Mouse (Mus musculus) left cerebral cortex, postnatal 36 days (tissue): ENCODE measurements around the gene Kmt2d. TPM values are rescaled to one million over a fixed set of nuclear protein-coding genes. Genes with fewer than 3 reads are reported as not detected.
"Not testable (repeated sequence)": the region's sequence is repeated elsewhere in the genome, so short reads cannot be mapped to it uniquely, and the experiment has no call there.

Experiments
- DNase-seq, 2 experiments: peaks; one replicate each; pipeline ENCODE4 v3.0.0; 2021 to 2022; ENCODE audit warnings: low spot score in 2 of 2, mixed read lengths in 1 of 2
- intact Hi-C: fragments of 180-260 bp; cut with DNase I; formaldehyde crosslinking; loops from one replicate; pipeline ENCODE4 v1.15.1; 2025
- total RNA-seq, 2 experiments: library from RNA; stranded (reverse); gene quantifications; 2 replicates each; pipeline ENCODE4 v1.2.3; 2021

Gene Kmt2d
- total RNA-seq, 2 experiments from 2014 or later = 69.9 to 98.8 TPM

DNA sequence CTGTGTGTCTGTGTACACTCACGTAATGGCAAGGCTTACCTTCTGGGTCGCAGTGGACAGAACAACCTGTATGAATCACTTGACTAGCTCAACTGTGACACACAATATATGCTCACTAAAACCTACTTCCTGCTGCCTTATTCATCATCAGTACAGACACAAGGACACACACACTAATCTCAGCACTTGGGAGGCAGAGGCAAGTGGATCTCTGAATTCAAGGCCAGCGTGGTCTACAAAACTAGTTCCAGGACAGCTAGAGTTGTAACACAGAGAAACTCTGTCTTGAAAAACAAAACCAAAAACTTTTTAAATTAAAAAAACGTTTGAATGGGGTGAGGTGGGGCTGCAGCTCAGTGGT lies 33.3 kb downstream of the Kmt2d start:
- DNase-seq = no peak
- intact Hi-C loops = no loop called here

DNA sequence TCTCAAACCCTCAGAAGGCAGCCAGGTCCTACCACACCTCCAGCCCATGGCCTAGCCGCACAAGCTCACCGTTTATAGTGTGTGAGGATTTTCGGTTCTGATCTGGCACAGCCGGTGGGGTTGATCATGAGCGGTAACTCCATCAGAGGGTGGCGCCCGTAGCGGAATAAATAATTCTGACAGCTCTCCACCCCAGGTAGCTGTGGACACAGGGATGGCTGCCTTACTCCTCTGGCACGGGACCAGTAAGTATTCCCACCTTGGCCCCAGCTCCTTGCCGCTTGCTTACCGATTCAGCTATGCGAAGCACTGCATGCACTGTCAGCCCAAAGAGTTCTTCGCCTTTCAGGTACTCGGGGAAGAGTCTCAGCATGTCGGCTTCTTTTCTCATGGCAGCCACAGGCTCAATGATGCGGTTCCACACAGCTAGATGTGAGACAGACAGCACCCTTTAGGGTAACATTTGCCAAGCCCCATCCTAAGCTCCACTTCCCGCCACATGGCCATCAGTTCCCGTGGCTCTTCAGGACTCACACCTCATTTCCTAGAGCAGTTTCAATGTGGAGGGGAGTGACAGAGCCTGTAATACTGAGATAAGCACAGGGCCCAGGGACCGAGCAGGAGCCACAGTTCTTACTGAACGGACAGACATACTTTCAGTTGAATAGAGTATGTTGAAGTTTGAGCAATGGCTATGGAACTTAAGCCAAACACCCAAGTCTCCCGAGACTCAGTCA lies 33.8 kb downstream of the Kmt2d start:
- intact Hi-C loops = no loop called here
- DNase-seq = no peak

DNA sequence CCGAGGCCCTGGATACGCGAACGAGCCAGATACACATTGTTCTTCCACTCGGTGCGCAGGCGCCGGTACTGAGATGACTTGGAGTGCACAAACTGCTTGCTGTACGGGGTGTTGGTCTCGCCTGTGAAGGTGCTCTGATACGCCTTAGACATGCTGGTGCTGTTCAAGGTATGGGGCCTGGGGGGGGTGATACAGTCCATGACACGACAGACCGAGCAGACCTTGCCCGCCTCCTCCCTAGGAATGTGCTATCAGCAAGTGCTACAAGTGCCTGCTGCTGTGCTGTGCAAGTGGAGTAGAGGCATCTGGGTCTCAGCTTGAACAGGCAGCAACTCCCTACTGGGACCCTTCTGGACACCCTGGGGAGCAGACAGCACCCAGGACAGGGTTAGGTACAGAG lies 35.7 kb downstream of the Kmt2d start:
- DNase-seq = no peak

DNA sequence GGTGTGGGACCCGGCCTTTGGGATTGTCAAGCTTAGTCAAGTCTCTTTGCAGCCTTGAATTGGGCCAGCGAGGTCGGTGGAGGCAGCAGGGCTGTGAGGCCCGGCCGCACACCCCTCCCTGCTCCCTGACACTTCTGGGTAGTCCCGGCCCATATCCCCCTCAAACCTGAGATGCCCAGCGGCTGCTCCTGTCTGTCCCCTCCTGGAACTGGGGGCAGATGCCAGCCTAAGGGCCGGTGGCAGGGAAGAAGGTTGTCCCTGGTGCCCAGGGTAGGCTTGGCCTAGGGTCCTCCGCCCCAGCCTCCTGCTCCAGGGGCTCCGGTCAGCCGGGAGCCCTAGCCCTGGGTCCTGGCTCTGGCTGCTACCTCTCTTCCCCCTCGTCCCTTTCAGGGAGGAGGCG lies 36.9 kb downstream of the Kmt2d start:
- DNase-seq = no peak
- intact Hi-C loops = loop anchor here (5.0 kb wide), 1 partner anchor 33 kb away; no protein-coding TSS in a partner anchor

More for the DNA sequence above, 35.7 kb downstream of the Kmt2d start:
- intact Hi-C loops = no loop called here

DNA sequence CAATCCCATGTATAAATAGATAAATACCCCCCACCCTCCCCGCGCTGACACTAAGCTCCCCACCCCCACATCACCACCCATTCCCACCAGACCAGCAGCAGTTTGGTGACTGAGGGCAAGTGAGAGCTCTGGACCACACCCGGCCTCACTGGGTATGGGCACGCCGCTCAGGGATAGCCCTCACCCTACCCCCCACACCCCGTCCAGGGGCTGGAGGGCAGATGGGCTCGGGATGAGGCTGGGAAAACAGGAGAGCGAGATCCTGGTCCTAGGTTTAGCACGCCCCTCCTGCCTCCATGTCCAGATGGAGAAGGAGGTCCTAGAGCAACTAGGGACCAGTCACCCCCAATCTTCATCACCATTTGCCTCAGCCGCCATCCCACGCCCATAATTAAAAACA lies 37.7 kb downstream of the Kmt2d start:
- no peak for DNase-seq
- intact Hi-C loops = loop anchor here (5.0 kb wide), 1 partner anchor 34 kb away; no protein-coding TSS in a partner anchor

DNA sequence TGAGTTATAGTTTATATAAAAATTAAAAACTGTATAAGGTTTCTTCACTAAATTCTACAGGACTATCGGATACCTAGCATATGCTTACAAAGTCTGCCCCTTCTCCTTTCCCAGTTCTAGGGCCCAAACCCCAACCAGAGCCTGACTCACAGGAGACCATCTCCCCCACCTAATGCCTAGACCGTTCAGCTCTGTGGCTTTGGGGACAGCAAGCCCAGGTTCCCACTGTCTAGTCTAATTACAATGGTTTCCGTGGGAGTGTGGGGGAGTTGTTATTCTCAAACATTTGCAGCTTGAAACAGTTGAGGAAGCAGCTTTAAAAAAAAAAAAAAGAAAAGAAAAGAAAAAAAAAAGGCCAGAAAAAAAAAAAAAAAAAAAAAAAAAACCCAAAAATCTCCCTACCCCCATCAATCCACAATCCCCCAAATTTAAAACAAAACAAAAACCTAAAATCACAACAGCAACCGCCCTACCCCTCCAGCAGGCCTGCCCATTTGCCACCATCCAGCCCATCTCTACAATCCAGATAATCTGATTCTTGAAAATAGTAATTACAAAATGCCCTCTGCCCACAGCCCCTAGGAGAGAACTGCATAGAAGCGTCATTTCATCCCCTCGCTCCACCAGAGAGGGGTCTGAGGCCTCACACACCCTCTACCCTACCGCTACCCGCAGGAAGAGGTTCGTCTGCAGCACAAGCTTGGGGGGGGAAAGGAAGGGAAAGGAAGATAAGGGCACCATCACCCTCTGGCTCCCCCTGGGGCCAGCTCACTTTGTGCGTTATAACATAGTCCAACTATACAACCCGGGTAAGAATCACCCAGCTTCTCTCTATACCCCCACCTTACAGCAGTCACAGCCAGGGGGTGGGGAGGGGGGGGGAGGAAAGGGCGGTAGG lies 38.6 kb downstream of the Kmt2d start:
- no peak for DNase-seq
- intact Hi-C loops = loop anchor here (5.0 kb wide), 1 partner anchor 35 kb away; no protein-coding TSS in a partner anchor

DNA sequence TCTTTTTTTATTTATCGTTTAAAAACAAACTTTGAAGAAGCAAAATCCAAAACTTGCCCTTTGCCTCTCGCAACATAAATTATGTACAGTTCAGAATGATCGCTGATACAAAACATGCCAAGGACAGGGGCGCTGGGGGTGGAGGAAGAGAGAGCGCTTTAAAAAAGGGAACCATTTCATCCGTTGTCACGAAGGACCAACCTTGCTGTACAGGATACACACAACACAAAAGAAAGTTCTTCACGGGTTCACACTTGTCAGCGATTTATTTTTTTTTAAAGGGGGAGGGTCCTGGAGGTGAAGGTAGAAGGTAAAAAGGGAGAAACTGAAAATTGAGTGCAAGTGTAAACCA lies 39.3 kb downstream of the Kmt2d start:
- DNase-seq = no peak
- intact Hi-C loops = loop anchor here (2.0 to 5.0 kb wide), 2 partner anchors 23 to 36 kb away; partner anchors contain the start of gene Ddn

DNA sequence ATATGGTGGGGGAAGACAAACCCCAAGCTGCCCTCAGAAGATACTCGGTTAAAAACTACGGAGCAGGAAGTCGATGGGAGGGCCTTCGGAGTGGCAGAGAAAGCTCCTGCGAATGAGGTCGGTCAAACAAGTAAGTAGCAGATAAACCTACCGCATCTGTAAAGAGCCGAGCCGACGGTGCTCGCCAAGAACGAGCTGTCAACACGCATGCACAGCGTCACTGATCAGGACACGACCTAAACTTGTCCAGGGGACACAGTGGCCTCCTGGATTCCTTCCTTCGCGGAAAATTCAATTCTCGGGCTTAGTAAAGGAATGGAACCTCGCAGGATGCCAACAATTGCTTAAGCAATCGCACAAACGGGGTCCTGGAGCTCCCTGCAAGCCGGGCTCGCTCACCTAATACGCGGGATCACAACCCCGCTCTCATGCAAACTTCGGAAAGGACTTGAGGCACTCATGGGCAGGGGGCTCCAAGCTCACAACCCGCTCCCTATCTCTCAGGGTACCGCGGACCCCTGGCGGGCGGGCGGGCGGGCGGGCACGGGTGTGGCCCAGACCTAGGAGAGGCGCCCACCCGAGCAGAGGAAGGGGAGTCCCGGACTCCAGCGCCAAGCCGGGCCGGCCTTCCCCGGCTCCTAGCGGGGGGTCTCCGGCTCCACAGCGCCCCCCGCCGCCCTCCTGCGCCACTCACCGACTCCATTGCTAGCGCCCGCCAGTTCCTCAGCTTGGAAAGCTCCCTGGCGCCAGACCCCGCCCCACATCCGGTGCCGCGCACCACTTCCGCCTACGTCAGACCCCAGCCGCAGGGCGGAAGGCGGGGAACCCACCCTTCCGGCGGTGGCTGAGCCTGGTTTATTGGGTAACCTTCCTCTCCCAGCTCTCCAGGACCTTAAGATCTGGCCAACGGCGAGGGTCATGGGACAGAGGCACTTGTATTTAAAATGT lies 40.0 kb downstream of the Kmt2d start, which contains the start of gene Prkag1:
Prkag1 (minus strand) TSS at position 786 of the 948 bp plus-strand sequence.
- peak; percentile 94 to 97 for DNase-seq
- intact Hi-C loops = loop anchor here (2.0 to 5.0 kb wide), 2 partner anchors 22 to 36 kb away; partner anchors contain the start of gene Ddn

DNA sequence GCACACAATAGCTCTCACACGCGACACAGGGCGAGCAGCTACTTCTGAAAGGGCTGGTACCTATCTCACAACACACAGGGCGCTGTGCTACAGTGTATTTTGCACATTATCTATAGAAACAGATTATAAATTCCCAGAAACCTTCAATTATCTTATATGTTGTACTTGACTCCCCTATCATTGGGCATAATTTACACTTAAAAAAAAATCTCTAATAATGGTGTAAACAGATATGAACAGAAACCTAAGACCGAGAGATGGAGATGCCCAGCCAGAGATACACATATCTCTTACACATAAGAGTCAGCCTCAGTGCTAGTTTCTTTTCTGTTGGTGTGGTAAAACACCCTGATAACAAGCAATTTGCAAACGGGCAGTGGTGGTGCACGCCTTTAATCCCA lies 43.4 kb downstream of the Kmt2d start:
- no peak for DNase-seq
- intact Hi-C loops = no loop called here

DNA sequence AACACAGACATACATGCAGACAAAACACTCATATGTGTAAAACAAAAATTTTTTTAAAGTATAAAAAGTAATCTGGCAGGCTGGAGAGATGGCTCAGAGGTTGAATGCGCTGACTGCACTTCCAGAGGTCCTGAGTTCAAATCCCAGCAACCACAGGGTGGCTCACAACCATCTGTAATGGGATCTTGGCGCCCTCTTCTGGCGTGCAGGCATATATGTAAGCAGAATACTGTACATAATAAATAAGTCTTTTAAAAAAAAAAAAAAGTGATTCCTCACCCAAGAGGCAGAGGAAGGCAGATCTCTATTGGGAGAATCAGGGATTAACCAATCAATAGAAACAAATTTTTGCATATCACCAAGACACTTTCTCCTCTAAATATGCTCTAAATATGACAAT lies 47.6 kb downstream of the Kmt2d start:
- DNase-seq = no peak
- intact Hi-C loops = no loop called here

DNA sequence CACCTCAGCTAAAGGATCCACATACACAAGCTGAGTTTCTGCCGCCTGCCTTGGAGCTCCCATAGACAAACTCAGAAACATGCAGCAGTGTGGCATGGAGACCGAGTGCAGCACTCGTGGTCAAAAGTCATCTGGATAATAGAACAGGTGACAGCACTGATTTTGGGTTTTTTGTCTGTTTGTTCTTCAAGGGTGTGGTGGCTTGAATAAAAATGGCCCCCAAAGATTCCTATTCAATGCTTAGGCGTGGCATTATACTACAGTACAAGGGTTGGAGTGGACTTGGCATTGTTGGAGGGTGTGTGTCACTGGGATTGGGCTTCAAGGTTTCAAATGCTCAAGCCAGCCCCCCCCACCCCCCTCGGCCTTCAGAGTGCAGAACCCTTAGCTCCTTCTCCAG lies 48.9 kb downstream of the Kmt2d start:
- intact Hi-C loops = no loop called here
- DNase-seq = no peak

DNA sequence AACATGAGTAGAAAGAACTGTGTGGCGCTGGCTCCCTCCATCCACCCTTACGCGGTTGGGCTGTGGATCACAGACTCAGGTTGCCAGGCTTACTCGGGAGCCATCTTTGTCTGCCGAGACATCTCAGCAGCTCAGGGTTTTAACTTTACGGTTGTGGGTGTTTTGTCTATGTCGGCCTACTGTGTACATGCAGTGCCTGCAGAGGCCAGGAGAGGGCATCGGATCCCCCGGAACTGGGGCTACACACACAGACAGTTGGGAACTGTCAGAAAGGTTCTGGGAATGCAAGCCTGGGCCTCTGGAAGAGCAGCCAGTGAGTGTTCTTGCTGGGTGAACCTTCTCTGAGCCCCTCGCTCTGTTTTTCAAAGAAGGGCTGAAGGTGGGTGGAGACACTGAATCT lies 49.6 kb downstream of the Kmt2d start:
- intact Hi-C loops = no loop called here
- no peak for DNase-seq

DNA sequence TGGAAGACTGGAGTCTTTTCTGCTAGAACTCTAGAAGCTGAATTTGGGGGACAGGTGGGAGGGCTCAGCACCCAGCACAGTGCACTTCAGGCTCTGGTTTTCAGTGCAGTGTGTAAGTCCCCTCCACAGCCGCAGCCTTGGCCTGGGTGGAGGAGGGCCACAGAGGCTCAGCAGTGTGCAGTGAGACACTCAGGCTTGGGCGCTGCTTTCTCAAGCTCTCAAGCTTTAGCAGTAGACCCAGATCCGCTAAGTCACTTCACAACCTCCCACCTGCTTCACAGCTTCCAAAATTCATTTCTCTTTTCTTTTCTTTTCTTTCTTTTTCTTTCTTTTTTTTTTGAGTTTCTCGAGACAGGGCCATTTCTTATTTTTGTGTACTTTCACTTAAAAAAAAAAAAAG lies 50.1 kb downstream of the Kmt2d start:
- no peak for DNase-seq
- intact Hi-C loops = no loop called here

DNA sequence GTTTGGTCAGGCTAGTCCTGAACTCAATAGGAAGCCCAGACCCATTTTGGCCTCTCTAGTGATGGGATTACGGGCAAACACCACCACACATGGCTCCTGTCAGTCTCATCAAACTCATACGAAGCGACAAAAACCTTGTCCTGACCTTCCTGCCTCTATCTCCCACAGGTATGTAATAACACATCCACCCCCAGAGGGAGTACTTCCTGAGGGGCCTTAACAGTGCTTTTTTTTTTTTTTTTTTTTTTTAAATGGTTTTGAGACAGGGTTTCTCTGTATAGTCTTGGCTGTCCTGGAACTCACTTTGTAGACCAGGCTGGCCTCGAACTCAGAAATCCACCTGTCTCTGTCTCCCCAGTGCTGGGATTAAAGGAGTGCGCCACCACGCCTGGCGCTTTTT lies 52.8 kb downstream of the Kmt2d start:
- intact Hi-C loops = no loop called here
- no peak for DNase-seq

DNA sequence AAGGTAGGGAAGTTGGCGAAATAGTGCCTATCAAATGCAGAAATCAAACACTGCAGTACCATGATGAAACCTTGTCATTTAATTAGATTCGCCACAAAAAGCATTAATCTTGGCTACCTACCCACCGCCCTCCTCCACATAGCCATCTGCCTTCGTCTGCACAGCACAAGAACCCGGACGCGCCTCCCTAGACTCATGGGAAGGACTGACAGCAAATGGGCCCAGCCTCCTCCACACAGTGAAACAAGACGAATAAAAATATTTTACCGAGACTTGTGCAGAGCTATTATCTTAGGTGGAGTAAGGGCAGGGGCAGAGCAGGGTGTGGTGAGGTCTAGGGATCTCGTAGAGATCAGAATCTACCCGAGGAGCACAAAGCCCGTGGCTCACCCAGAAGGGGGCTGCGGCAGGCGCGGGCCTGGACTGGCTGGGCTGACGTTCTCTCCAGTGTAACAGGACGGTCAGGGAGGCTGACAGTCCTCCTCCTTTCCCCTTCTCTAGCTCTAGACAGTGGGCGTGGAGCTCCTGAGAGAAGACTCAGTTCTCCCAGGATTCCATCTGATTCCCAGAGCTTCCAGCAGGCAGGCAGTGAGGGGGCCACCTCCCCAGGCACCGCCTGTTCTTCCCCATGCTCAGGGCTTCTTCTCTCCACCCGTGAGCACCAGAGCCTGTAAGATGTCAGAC lies 58.1 kb downstream of the Kmt2d start:
- peak; percentile 79 to 80 for DNase-seq
- intact Hi-C loops = no loop called here

DNA sequence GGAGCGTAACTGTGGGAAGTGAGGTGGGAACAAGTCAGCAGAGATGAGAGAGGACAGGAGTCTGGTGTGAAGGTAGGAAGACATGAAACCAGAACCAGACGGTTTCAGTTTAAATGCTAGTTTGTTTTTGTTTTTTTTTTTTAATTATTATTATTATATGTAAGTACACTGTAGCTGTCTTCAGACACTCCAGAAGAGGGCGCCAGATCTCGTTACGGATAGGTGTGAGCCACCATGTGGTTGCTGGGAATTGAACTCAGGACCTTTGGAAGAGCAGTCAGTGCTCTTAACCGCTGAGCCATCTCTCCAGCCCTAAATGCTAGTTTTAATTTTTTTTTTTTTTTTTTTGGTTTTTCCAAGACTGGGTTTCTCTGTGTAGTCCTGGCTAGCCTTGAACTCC lies 60.8 kb downstream of the Kmt2d start:
- DNase-seq, intact Hi-C loops: not testable (repeated sequence)

DNA sequence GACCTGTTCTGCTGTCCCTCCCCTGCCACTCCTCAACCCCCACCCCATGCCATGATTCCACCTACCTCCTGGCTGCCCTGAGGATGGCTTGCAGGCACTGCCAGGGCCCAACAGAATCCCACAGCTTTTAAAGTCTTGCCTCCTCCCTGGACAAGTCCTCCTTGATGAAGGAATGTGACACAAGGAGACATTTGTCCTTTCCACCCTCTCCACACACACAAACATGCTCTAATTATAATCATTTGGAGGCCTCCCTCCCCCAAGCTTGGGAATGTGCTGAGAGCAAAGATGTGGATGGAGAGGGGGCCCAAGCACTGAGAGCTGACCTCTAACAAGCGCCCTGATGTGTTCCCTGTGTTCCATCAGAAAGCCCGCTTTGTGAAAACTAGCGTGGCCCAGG lies 61.6 kb downstream of the Kmt2d start, which contains the start of gene Ddn:
Ddn (minus strand) TSS at position 101 of the 400 bp plus-strand sequence.
- no peak for DNase-seq
- intact Hi-C loops = loop anchor here (2.0 kb wide), 1 partner anchor 21 kb away; the partner anchor contains the start of gene Prkag1

DNA sequence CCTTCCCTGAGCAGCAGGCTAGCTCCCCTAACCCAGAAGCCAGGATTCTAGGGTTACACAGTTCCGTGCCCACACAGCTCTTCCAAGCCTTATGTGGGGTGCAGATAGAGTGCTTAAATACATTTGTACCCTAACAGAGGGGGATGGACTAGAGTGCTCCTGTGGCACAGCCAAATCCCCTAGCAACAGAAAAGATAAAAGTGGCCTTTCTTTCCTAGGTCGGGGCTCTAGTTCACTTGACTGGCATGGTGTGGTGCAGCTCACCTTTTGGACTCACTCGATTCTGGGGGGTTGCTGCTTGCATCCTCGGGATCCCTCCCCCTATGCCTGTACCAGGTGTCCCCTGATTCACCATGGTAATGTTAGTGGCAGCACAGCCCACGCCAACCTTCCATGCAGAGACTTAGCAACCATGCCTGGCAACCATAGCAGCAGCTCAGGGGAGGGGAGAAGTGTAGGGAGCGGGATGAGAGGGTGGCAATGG lies 62.3 kb downstream of the Kmt2d start:
- intact Hi-C loops = loop anchor here (2.0 kb wide), 1 partner anchor 22 kb away; the partner anchor contains the start of gene Prkag1
- DNase-seq = peak; percentile 88
